10 mouse cellular contexts compared by ENCODE assay signal in the genomic region with DNA sequence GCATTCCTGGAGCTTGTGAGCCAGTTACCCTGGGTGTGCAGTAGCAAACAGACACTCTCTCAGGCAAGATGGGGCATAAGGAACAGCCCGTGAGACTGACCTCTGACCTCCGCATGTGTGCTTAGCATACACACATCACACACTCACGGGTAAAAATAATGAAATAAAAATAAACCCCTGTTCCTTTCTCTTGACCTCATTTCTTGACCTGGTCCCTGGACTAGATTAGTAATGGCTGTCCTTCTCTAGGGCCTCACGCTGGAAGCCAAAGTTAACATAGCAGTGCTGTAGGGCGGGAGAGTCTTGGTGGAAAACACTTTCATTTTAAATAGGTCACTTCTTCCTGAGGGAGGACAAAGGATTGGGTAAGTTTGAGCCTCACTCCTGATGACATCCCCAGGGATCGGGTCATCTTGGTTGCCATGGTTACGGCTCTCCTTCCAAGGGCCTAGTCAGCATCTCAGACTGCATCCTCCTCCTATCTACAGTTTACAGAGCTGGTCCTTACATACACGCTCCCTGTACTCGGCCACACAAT. TPM values are rescaled to one million over a fixed set of nuclear protein-coding genes. Genes with fewer than 3 reads are reported as not detected.
DNase-seq lines count a peak whose midpoint lies in the region; ATAC-seq and TF ChIP-seq lines count a peak whose summit lies in the region.
"Had no signal": no experiment of that assay in that cellular context is flagged by ENCODE, and none has a peak within 500 bp of the region (broad histone marks: within the 10 kb centered on the region; RNA-seq: fewer than 3 reads in every experiment).

No protein-coding gene starts in this region.

- 48% methylated on average over 9 of the region's 9 CpGs for WGBS in forebrain, embryonic 12.5 days
- 61% methylated on average over 9 of the region's 9 CpGs for WGBS in forebrain, embryonic 15.5 days
- 29% methylated on average over 9 of the region's 9 CpGs for WGBS in hindbrain, embryonic 11.5 days
- WGBS in lung, postnatal 0 days: 57% methylated on average over 9 of the region's 9 CpGs

- no peaks in the 10 kb centered on the region for H3K36me3 ChIP-seq in forebrain, embryonic 12.5 days (replicated peaks)
- H3K36me3 ChIP-seq in forebrain, embryonic 15.5 days: no peaks in the 10 kb centered on the region
- no peaks in the 10 kb centered on the region for H3K36me3 ChIP-seq in hindbrain, embryonic 11.5 days (ENCODE audit: control insufficient read depth, insufficient read depth, low read length)
- H3K36me3 ChIP-seq in lung, postnatal 0 days (ENCODE audit: insufficient read depth, low read length): no peaks in the 10 kb centered on the region
- H3K36me3 ChIP-seq: heart, embryonic 13.5 days had no signal

- ATAC-seq in forebrain, embryonic 12.5 days (ENCODE audit: low FRiP score): peak; percentile 68; the same call in 1 of the 2 replicates
- ATAC-seq in forebrain, embryonic 15.5 days (replicated peaks): no peak
- 0 out of 2 replicates have a peak, but pooled peaks have one; percentile 33 for ATAC-seq in hindbrain, embryonic 11.5 days (ENCODE audit: low FRiP score)
- ATAC-seq in lung, postnatal 0 days: no peak
- ATAC-seq: liver, postnatal 0 days had no signal

- TF ChIP-seq CTCF in lung, postnatal 0 days (IDR thresholded peaks at IDR 0.05): no peak

- no peaks in the 10 kb centered on the region for H3K9me3 ChIP-seq in forebrain, embryonic 12.5 days
- H3K9me3 ChIP-seq in forebrain, embryonic 15.5 days: no peaks in the 10 kb centered on the region
- no peaks in the 10 kb centered on the region for H3K9me3 ChIP-seq in hindbrain, embryonic 11.5 days (ENCODE audit: control insufficient read depth, low read length)
- no peaks in the 10 kb centered on the region for H3K9me3 ChIP-seq in lung, postnatal 0 days (ENCODE audit: low read length)
- H3K9me3 ChIP-seq: heart, embryonic 13.5 days had no signal

- TF ChIP-seq EP300 in lung, postnatal 0 days (IDR thresholded peaks at IDR 0.05): no peak

- no peak overlapping the region for H3K9ac ChIP-seq in forebrain, embryonic 12.5 days
- no peak overlapping the region for H3K9ac ChIP-seq in forebrain, embryonic 15.5 days (replicated peaks)
- H3K9ac ChIP-seq in hindbrain, embryonic 11.5 days (ENCODE audit: low read depth, low read length): no peak overlapping the region
- no peak overlapping the region for H3K9ac ChIP-seq in lung, postnatal 0 days (replicated peaks; ENCODE audit: low read depth)
- H3K9ac ChIP-seq: heart, embryonic 13.5 days; liver, postnatal 0 days had no signal

- H3K4me3 ChIP-seq in forebrain, embryonic 12.5 days (replicated peaks): no peak overlapping the region
- no peak overlapping the region for H3K4me3 ChIP-seq in forebrain, embryonic 15.5 days
- no peak overlapping the region for H3K4me3 ChIP-seq in hindbrain, embryonic 11.5 days (ENCODE audit: low read depth, low read length)
- H3K4me3 ChIP-seq in lung, postnatal 0 days (ENCODE audit: low read depth, low read length): no peak overlapping the region
- H3K4me3 ChIP-seq: heart, embryonic 13.5 days had no signal

- peak overlapping the region; percentile 62 for H3K27ac ChIP-seq in forebrain, embryonic 12.5 days
- H3K27ac ChIP-seq in forebrain, embryonic 15.5 days (replicated peaks): no peak overlapping the region
- H3K27ac ChIP-seq in hindbrain, embryonic 11.5 days (ENCODE audit: low read depth, low read length): no peak overlapping the region
- H3K27ac ChIP-seq in lung, postnatal 0 days (ENCODE audit: low read length): no peak overlapping the region
- H3K27ac ChIP-seq: heart, embryonic 13.5 days had no signal

- DNase-seq in cerebellum, adult 9-10 months: peak; percentile 16
- DNase-seq in hindbrain, embryonic 11.5 days (ENCODE audit: low spot score): peak; percentile 64
- DNase-seq in neural tube, embryonic 10.5 days (ENCODE audit: extremely low spot score, low spot score): peak; percentile 58
- DNase-seq in lung, postnatal 0 days (ENCODE audit: low spot score): no peak
- DNase-seq in kidney, adult 8-10 months: no peak
- DNase-seq in urinary bladder, postnatal 36 days (ENCODE audit: low spot score in 2 of 2): no peak
- DNase-seq: liver, postnatal 0 days had no signal

- H3K4me1 ChIP-seq in forebrain, embryonic 12.5 days: peaks cover 16% of the 10 kb centered on the region
- H3K4me1 ChIP-seq in forebrain, embryonic 15.5 days: 0 out of 2 replicates have a peak, but pooled peaks cover 6% of the 10 kb centered on the region
- H3K4me1 ChIP-seq in hindbrain, embryonic 11.5 days (replicated peaks; ENCODE audit: control insufficient read depth, insufficient read depth, low read length): peaks cover 6% of the 10 kb centered on the region; the same call in 1 of the 2 replicates
- peaks cover 6% of the 10 kb centered on the region; the same call in 1 of the 2 replicates for H3K4me1 ChIP-seq in lung, postnatal 0 days (ENCODE audit: insufficient read depth, low read depth, low read length)

- H3K4me2 ChIP-seq in forebrain, embryonic 12.5 days: no peak overlapping the region
- H3K4me2 ChIP-seq in forebrain, embryonic 15.5 days (replicated peaks): no peak overlapping the region
- no peak overlapping the region for H3K4me2 ChIP-seq in hindbrain, embryonic 11.5 days (replicated peaks; ENCODE audit: low read depth, low read length)
- H3K4me2 ChIP-seq in lung, postnatal 0 days (replicated peaks; ENCODE audit: low read depth, low read length): no peak overlapping the region
- H3K4me2 ChIP-seq: heart, embryonic 13.5 days had no signal

- no peaks in the 10 kb centered on the region for H3K27me3 ChIP-seq in forebrain, embryonic 12.5 days
- no peaks in the 10 kb centered on the region for H3K27me3 ChIP-seq in forebrain, embryonic 15.5 days
- H3K27me3 ChIP-seq in hindbrain, embryonic 11.5 days (ENCODE audit: control insufficient read depth, insufficient read depth, low read length): no peaks in the 10 kb centered on the region
- H3K27me3 ChIP-seq in lung, postnatal 0 days (replicated peaks; ENCODE audit: insufficient read depth, low read length): no peaks in the 10 kb centered on the region
- H3K27me3 ChIP-seq: heart, embryonic 13.5 days had no signal

RNA-seq across cellular contexts. Expression of a gene that starts 59.4 kb away (rescaled TPM):
- polyA plus RNA-seq in forebrain, embryonic 12.5 days (2016; fragmentation: Nextera tagmentation; extraction: Ambion mirVana): 16.5 and 17.2 TPM in 2 replicates
- polyA plus RNA-seq in forebrain, embryonic 15.5 days (2015; fragmentation: Nextera tagmentation; extraction: Ambion mirVana): 16.2 and 17.3 TPM in 2 replicates
- 34.0 and 36.7 TPM in 2 replicates for polyA plus RNA-seq in hindbrain, embryonic 11.5 days (2014; fragmentation: Nextera tagmentation; extraction: Ambion mirVana)
- polyA plus RNA-seq in lung, postnatal 0 days (2015; fragmentation: Nextera tagmentation; extraction: Ambion mirVana): 104 and 106 TPM in 2 replicates

Comparison
In these comparisons a context has a peak if more than half of its experiments do, and no peak if none do; other contexts are left out.
1. ATAC-seq: peak in forebrain, embryonic 12.5 days (single experiment) and hindbrain, embryonic 11.5 days (single experiment); none in forebrain, embryonic 15.5 days (single experiment) and lung, postnatal 0 days (single experiment).
2. DNase-seq: peak in cerebellum, adult 9-10 months (single experiment), hindbrain, embryonic 11.5 days (single experiment) and neural tube, embryonic 10.5 days (single experiment); none in lung, postnatal 0 days (single experiment), kidney, adult 8-10 months (0 of 2) and urinary bladder, postnatal 36 days (0 of 2).